Mouse (Mus musculus): ENCODE data around the gene Kif18a.

Gene Kif18a

DNA sequence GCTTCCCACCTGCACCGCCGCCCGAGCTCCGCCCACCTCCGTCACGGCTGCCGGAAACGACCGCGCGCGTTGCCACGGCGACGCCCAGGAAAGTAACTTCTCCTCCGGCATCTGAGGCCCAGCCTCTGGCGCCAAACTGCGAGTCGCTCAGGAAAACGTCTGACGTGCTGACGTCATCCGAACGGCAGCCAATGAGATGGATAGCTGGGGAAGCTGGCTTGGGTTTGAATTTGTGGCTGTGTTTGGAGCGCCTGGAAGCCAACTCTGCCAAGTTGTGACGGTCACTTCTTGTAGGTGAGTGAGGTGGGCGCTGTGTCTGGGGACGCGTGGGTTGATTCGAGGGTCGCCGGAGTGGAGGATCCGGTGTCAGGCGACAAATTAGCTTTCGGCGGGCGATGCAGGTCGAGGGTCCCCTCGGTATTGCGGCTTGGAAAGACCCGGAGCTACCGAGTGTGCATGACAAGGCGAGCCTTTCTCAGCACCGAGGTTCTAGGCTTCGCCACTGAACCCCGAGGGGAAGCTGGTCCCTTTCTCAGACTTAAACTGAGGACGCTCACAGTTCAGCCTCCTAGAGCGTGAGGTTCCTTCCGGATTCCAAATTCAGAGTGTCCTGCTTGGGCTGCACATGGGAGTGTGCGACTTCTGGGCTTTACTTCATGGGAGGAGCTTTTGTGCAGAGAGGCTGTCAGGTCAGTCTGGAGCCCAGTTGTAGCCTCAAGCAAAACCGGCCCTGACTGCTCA is at the start of gene Kif18a, which contains the start of gene Mettl15:
TSS of gene Kif18a (plus strand) at position 139 of the 741 bp plus-strand sequence.
TSS of gene Mettl15 (minus strand) at position 149 of the 741 bp plus-strand sequence.
- in situ Hi-C loops (cut with MboI; ENCODE audit: unreplicated experiment in 2 of 2): loop anchor here (25.0 kb wide), 3 partner anchors 757 to 1318 kb away; no protein-coding TSS in a partner anchor

DNA sequence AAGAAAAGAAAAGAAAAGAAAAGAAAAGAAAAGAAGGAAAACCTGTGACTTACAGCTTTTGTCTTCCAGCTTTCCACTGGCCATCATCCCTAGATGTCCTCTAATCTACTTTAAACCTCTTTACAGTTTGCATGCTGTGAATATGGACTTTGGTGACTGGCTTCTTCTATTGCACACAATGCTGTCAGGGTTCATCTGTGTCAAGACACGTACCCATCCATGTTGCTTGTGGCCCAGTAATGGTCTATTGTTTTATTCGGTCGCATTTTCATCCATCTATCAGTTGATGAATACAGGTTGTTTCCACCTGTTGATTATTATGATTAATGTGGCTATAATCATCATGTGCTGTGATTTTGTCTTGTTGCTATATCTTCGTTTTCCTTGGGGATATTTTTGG is 46.7 kb upstream of the Kif18a start:
- in situ Hi-C loops (cut with MboI; ENCODE audit: unreplicated experiment in 2 of 2): no loop called here

DNA sequence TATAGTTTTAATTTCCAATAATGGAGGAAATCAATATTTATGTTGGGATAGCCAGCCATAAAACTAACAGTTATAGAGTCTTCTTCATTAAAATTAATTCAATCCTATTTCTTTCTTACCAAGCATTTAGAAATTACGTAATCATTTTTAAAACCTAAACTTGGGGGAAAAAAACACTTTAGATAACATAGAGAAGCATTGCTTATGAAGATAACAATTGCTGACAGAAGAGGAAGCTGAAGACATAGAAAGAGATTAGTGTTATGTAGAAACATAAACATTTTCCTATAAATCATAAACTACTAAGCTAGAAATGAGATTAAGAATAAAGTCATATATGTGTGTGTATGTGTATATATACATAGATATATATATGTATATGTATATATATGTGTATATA is 44.8 kb upstream of the Kif18a start:
- in situ Hi-C loops (cut with MboI; ENCODE audit: unreplicated experiment in 2 of 2): no loop called here

DNA sequence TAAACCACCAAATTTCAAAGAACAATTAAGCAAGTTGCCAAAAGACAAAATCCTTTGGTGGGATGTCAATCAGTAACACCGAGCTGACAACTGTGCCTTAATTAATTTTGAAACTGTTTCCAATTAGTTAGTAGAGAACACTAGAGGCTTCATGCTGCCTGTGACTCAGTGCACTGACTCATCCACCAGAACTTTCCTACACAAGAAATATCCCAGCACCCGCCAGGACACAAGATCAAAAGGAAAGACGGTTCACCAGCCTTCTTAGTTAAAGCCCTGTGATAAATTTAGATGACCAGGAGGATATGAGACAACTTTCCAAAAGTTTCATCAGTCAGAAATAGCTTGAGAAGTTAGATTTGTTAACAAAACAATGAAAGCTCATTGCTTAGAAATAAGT is 38.6 kb upstream of the Kif18a start:
- in situ Hi-C loops (cut with MboI; ENCODE audit: unreplicated experiment in 2 of 2): no loop called here

DNA sequence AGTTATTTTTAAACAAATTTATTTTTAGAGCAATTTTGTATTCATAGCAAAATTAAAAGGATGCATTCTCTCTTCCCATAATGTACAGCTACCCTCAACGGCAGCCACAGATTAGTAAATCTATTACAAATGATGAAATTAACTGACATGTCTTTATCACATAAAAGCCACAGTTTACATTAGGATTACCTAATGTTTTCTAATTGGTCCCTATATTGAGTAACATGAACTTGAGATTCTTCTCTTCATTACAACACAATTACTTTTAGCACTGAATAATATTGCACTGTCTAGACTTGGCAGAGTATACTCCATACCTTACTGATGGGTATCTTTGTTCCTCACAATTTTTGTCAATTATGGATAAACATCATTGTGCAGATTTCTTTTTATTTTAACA is 17.8 kb upstream of the Kif18a start:
- in situ Hi-C loops (cut with MboI; ENCODE audit: unreplicated experiment in 2 of 2): no loop called here

DNA sequence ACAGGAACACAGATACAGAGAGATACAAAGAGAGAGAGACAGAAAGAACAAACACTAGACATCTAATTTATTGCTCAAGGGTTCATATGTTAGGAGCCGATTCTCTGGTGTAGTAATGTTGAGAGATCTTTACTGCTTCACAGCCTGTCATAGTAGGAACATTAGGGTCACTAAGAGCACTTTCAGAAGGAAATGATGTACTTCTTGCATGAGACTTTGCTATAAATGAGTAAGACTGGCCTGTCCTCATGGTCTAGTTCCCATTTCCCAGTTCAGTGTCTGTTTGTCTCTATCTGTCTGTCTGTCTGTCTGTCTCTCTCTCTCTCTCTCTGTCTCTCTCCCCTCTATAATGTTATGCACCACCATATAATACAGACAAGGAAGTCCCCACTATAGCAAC is 7.4 kb upstream of the Kif18a start:
- in situ Hi-C loops (cut with MboI; ENCODE audit: unreplicated experiment in 2 of 2): no loop called here

DNA sequence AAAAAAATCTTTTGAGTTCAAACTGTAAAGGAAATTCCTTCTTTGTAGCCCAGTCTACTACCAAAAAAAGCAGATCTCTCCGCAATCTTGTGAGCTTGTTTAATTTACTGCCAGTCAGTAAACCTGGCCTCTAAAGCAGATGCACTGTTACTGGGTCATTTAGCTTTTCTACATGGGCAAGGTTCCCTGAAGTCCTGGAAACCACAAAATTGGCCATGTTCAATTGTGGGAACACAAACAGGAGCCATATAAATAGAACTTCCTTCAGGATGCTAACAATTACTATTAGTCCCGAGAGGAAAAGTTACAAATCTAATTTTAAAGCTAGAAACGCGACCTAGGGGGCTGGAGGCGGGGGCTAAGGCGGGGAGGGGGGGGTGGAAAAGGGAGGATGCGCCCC is 2.9 kb upstream of the Kif18a start:
- in situ Hi-C loops (cut with MboI; ENCODE audit: unreplicated experiment in 2 of 2): loop anchor here (25.0 kb wide), 3 partner anchors 760 to 1315 kb away; no protein-coding TSS in a partner anchor

DNA sequence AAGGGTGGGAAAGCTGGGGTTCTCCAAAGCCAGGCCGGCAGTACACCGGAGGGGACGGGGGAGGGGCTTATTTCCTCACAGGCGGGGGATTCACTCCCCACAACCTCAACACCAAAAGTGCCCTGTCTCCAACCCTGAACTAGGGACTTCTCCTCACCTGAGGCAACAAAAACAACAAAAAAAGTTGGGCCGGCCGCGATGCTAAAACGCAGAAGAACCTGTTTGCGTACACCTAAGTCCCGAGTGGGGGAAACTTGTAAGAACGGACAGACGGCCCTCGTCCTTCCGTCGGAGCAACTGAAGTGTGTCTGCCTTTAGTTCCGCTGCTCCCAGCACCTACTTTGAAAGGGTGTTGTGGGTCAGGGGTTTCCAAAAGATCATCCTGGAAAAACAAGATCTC is 2.5 kb upstream of the Kif18a start:
- in situ Hi-C loops (cut with MboI; ENCODE audit: unreplicated experiment in 2 of 2): loop anchor here (25.0 kb wide), 3 partner anchors 759 to 1316 kb away; no protein-coding TSS in a partner anchor

DNA sequence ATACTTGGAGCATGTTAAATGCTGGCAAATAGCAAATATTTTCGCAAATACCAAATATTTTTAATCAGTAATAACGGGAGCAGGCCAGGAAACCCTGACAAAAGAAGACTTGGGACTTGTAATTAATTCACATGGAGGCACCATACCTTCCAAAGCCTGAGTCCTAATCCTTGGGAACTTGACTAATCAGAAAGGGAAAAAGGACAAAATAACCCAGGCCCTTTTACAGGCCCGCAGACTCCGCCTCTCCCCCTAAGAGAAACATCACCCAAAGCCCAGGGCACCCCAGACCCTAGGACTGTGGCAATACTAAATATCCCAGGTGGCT is 302 bp upstream of the Kif18a start:
- in situ Hi-C loops (cut with MboI; ENCODE audit: unreplicated experiment in 2 of 2): loop anchor here (25.0 kb wide), 3 partner anchors 757 to 1318 kb away; no protein-coding TSS in a partner anchor

DNA sequence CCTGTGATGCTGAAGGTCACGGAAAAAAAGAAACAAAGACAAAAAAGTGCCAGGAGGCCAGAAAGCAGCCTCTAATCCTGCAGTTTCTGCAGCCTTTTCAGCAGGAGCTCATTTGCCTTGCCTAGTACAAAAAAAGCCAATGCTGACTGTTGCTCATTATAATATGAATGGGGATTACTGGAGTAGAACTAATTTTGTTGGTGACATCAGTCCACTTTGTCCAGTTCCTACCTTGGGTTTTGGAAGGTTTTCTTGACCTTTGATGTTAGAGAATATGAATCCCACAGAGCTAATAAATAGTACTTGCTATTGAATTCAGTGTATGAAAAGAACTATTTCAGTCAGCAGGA is 778 bp downstream of the Kif18a start:
- in situ Hi-C loops (cut with MboI; ENCODE audit: unreplicated experiment in 2 of 2): loop anchor here (25.0 kb wide), 3 partner anchors 756 to 1319 kb away; no protein-coding TSS in a partner anchor

DNA sequence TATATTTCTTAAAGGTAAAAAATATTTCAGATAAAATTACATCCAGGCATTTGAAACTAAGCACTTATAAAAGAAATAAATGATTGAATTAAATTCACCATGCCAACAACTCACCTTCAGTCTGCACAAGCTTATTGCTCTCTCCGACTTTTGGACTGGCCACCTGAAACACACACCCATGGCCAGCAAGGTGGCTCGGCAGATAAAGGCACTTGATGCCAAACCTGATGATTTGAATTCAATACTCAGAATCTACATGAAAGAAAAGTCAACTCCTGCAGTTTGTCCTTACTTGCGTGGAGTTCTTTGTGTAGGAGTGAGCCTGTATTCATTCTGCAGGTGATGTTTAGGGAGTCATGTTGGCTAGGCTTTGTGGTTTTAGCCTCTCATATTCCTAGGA is 3.6 kb downstream of the Kif18a start:
- in situ Hi-C loops (cut with MboI; ENCODE audit: unreplicated experiment in 2 of 2): loop anchor here (25.0 kb wide), 3 partner anchors 753 to 1322 kb away; no protein-coding TSS in a partner anchor

DNA sequence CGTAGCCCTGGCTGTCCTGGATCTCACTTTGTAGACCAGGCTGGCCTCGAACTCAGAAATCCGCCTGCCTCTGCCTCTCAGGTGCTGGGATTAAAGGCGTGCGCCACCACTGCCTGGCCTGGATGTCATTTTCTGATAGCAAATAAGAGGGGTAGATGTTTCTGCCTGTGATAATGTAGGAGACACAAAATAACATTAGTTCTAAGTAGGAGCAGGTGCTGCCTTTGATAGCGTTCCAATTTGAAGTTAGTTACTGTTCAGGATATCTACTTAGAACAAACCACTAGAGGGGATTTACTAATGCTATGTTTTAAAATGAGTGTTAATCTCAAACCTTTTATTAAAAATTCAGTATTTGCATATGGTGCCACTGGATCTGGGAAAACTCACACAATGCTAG is 8.8 kb downstream of the Kif18a start:
- in situ Hi-C loops (cut with MboI; ENCODE audit: unreplicated experiment in 2 of 2): loop anchor here (25.0 kb wide), 3 partner anchors 748 to 1327 kb away; no protein-coding TSS in a partner anchor

DNA sequence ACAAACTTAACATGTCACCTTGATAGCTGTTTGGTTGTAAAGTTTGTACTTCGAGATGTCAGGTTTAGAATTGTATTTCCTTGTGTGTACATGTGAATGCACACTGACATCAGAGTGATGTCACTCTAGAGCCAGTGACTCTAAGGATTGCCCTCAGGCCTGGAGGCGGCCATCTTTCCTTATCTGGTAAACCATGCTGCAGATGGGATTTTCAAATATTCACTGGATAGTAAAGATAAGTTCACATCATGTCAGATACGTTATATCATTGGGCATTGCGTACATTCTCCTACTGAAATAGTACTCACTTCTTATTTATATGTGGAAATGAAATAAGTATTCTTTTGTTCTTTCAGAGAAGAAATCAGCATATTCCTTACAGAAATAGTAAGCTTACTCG is 15.7 kb downstream of the Kif18a start:
- in situ Hi-C loops (cut with MboI; ENCODE audit: unreplicated experiment in 2 of 2): loop anchor here (25.0 kb wide), 3 partner anchors 741 to 1334 kb away; no protein-coding TSS in a partner anchor

DNA sequence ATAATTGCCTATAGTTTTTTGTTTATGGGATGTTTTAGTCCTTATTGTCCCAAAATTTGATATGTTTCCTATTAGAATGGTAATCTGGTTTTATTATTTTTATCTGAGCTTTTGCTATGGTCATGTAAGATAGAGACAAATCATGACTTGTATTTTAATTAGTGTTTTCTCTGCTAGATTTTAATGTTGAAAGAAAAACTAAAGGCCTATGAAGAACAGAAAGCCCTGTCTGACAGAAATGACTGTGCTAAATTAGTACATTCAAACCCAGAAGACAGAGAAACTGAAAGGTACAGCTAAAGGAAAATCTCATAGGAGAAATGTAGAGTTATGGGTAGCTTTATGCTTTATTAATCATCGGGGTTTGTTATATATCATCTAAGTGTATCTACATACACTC is 17.6 kb downstream of the Kif18a start:
- in situ Hi-C loops (cut with MboI; ENCODE audit: unreplicated experiment in 2 of 2): loop anchor here (25.0 kb wide), 3 partner anchors 739 to 1336 kb away; no protein-coding TSS in a partner anchor

DNA sequence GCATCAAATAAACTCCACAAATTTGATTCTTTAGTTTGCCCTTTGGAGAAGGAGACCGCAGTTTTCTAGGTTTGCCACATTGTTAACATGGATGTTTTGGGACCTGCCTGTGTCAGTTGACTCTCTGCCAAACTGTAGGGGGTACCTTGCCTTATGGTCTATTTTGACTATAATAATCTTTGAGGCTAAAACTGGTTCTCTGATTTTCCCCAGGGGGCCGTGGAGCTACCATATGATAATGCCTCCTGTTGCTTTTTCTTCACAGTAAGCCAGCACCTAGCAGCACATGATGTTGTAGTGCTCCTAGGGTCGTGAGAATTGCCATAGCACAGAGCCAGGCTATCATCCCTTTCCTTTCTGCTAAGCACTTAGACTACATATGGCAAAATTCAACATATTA is 21.7 kb downstream of the Kif18a start:
- in situ Hi-C loops (cut with MboI; ENCODE audit: unreplicated experiment in 2 of 2): no loop called here

DNA sequence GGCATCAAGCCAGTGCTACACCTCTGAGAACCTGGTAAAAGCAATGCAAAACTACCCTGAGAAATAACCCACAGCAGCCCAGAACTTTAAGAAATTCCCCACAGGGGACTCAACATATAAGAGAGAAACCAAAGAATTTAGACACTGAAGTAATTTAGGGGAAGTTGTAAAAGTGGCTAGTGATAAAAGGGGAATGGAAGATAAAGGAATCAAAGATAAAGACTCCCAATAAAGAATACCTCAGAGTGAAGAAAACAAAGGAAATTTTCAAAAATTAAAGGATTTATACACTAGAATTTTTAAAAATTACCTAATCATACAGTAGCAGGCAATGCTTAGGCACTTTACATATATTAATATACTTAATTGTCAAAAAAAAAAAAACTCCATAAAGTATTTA is 23.1 kb downstream of the Kif18a start:
- in situ Hi-C loops (cut with MboI; ENCODE audit: unreplicated experiment in 2 of 2): no loop called here

DNA sequence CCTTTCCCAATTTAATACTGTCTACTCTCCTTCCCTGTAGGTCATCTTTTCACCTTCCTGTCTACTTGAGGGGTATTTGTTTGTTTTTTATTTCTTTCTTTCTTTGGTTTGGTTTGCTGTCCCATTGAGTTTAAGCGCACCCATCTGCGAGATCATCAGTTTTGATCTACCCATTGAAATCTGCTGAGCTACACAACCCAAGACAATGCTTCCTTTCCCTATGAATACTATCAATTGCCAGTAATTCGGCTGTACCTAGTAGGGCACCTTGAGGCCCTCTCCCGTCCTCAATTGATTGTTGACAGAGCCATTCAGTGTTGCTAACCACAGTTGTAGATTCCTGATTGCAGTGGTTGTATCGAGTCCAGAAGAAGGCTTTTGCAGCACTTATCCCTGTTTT is 30.8 kb downstream of the Kif18a start:
- in situ Hi-C loops (cut with MboI; ENCODE audit: unreplicated experiment in 2 of 2): no loop called here

DNA sequence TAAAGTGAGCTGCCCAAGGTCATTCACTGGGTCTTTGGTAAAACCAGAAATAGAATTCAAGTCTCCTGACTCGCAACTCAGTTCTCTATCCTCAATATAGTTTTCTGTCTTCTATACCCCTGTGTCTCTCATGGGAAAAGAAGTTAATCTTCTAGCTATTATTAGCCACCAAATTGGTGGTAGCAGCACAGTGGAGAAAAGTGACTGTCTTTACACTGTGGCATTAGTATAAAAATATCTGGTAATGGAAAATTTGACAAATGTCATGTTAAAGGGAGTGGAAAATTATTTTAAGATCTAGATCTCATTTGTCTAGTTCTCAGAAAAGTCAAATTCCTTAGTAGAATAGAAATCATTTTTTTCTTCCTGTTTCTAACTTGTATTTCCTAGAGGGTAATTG is 51.3 kb downstream of the Kif18a start:
- in situ Hi-C loops (cut with MboI; ENCODE audit: unreplicated experiment in 2 of 2): no loop called here

DNA sequence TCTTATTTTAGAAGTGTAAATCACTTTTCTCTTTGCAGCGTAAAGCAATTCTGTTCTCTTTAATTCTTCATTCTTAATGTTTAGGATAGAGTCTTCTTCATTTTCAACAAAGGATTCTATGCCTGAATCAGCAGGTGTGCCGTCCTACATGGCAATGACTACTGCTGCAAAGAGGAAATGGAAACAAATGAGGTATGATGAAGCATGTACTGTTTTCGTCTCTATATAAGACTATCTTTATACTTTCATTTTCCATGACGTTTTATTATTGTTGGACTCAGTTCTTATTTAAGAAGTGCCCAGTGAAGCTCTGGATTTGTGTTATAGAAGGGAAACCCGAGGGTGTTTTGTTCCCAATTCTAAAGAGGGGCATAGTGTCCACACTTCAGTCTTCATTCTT is 53.7 kb downstream of the Kif18a start:
- in situ Hi-C loops (cut with MboI; ENCODE audit: unreplicated experiment in 2 of 2): no loop called here

DNA sequence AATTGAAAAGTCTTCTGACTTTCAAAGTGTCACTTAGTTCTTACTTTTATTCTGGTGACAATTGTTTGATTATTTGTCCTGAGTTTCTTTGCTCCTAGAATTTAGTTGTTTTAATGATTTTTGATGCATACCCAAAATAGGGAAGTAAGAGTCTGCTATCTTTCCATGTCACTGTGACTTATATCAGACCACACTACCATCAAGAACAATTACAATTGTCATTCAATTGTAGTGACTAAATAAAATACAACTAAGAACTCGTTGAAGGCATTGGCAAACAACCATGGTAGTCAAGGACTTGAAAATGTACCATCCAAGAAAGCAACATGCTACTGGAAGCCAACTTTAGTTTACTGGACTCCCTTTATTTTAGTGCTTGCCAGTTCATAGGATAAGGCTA is 55.2 kb downstream of the Kif18a start:
- in situ Hi-C loops (cut with MboI; ENCODE audit: unreplicated experiment in 2 of 2): no loop called here

DNA sequence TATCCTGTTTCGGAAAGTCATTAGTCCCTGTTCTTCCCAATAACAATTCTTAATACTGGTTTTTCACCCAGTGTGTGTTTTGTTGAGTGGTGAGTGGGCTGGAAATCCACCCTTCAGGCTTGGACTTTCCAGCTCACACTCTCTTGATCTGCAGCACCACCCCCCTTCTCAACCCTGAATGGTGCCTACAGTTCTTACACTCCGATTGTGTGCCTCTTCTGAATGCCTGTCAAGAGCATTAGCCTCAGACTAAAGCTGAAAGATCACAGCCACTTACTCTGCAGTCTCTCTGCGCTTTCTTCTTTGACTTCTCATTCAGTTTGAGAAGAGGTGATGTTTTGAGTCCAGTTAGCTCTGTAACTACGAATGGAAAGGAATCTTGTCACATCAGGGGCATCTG is 64.8 kb downstream of the Kif18a start:
- in situ Hi-C loops (cut with MboI; ENCODE audit: unreplicated experiment in 2 of 2): no loop called here

DNA sequence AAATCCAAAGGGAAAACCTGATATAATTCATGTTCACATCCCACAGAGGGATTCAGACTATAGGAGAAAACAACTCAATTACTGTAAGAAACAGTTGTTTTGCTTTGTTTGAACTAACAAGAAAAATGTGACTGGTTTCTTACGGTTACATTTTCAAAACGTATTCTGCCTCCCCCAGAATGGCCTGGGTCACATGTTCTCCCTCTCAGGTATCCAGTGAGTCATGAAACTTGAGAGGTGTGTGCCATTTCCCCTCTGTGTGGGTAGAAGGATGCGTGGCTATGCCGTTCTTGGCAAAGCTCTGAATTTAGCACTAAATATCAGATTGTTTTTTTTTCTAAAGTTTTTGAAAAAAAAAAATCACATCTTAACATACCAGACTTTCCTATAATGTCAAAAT is 68.2 kb downstream of the Kif18a start:
- in situ Hi-C loops (cut with MboI; ENCODE audit: unreplicated experiment in 2 of 2): no loop called here

Measured in v-Abl transformed pro-B cells (cell line).